Mouse (Mus musculus) liver, embryonic 13.5 days (tissue): Measurements from ENCODE around the gene Amy2a3. TPM values are rescaled to one million over a fixed set of nuclear protein-coding genes. Genes with fewer than 3 reads are reported as not detected.
"Not testable (repeated sequence)": the region's sequence is repeated elsewhere in the genome, so short reads cannot be mapped to it uniquely, and the experiment has no call there.

Experiments
- ATAC-seq: fragments of 200-750 bp; cut with Nextera tagmentation; 2 replicates; pipeline ENCODE4 v1.8.0; 2017; ENCODE audit warnings: low read depth, mild to moderate bottlenecking, moderate number of reproducible peaks, moderate library complexity
- DNase-seq: peaks from one replicate; pipeline ENCODE4 v3.0.0; 2022
- H3K27ac ChIP-seq: fragments of 300-500 bp; sonication (generic); 2 replicates; pipeline ENCODE4 v1.5.1; 2015; ENCODE audit warnings: moderate library complexity, mild to moderate bottlenecking, inconsistent platforms
- H3K27me3 ChIP-seq: fragments of 300-500 bp; sonication (generic); 2 replicates; pipeline ENCODE4 v1.6.1; 2015; ENCODE audit warnings: mild to moderate bottlenecking, inconsistent platforms
- H3K36me3 ChIP-seq: fragments of 300-500 bp; sonication (generic); 2 replicates; pipeline ENCODE4 v1.6.1; 2015; ENCODE audit warnings: mild to moderate bottlenecking, inconsistent platforms
- H3K4me1 ChIP-seq: fragments of 300-500 bp; sonication (generic); replicated peaks from 2 replicates; pipeline ENCODE4 v1.6.1; 2015; ENCODE audit warnings: inconsistent platforms
- H3K4me2 ChIP-seq: fragments of 300-500 bp; sonication (generic); 2 replicates; pipeline ENCODE4 v1.6.1; 2015; ENCODE audit warnings: inconsistent platforms, mild to moderate bottlenecking, moderate library complexity
- H3K4me3 ChIP-seq: fragments of 300-500 bp; sonication (generic); replicated peaks from 2 replicates; pipeline ENCODE4 v1.5.1; 2015; ENCODE audit warnings: mild to moderate bottlenecking, inconsistent platforms
- H3K9ac ChIP-seq: fragments of 300-500 bp; sonication (generic); 2 replicates; pipeline ENCODE4 v1.6.1; 2015; ENCODE audit warnings: mild to moderate bottlenecking, inconsistent platforms
- H3K9me3 ChIP-seq: fragments of 300-500 bp; sonication (generic); replicated peaks from 2 replicates; pipeline ENCODE4 v1.6.1; 2016; ENCODE audit warnings: inconsistent platforms
- WGBS: fragments of 180-500 bp; shearing (Covaris S2); methylation state at CpG from one replicate; pipeline ENCODE4 v1.1.7; 2015; ENCODE audit not compliant: insufficient replicate concordance; 5-methylcytosine and 5-hydroxymethylcytosine counted together
- polyA plus RNA-seq: library from polyadenylated mRNA; unstranded; fragments of >200 nt; fragmentation: Nextera tagmentation; extraction: Ambion mirVana; gene quantifications from 2 replicates; pipeline ENCODE4 v1.2.1, GENCODE M21; 2015

Gene Amy2a3
- 0.37 TPM in 1 of 2 replicates, not detected in the other for polyA plus RNA-seq

- not testable (repeated sequence) for H3K9me3 ChIP-seq, H3K27ac ChIP-seq, ATAC-seq, H3K4me1 ChIP-seq, H3K4me2 ChIP-seq, H3K27me3 ChIP-seq, DNase-seq, H3K36me3 ChIP-seq, H3K4me3 ChIP-seq, H3K9ac ChIP-seq
- no CpG with 5 or more reads among the region's 4 CpGs for WGBS
These were observed at the start of gene Amy2a3 for GRCm38 (mm10) chr3:113323952-113324351. Gene Amy2a3, minus strand, starts transcription at chr3:113324052.

GRCm38 (mm10) chr3:113356558-113356957 is 32.7 kb upstream of the Amy2a3 start, which contains the start of gene Amy2a2:
Gene Amy2a2, minus strand, starts transcription at chr3:113356658.
- H3K4me3 ChIP-seq, H3K36me3 ChIP-seq, ATAC-seq, H3K9me3 ChIP-seq, H3K4me2 ChIP-seq, H3K4me1 ChIP-seq, H3K9ac ChIP-seq, H3K27me3 ChIP-seq, DNase-seq, H3K27ac ChIP-seq: not testable (repeated sequence)
- no CpG with 5 or more reads among the region's 4 CpGs for WGBS

- not testable (repeated sequence) for H3K4me3 ChIP-seq, ATAC-seq, H3K9me3 ChIP-seq, H3K27me3 ChIP-seq, H3K4me2 ChIP-seq, H3K4me1 ChIP-seq, H3K9ac ChIP-seq, H3K27ac ChIP-seq, DNase-seq, H3K36me3 ChIP-seq
These were observed 21.6 kb upstream of the Amy2a3 start for GRCm38 (mm10) chr3:113345484-113345883.

- H3K36me3 ChIP-seq, H3K27me3 ChIP-seq, H3K4me1 ChIP-seq, H3K4me2 ChIP-seq, H3K4me3 ChIP-seq, H3K9me3 ChIP-seq, H3K9ac ChIP-seq, H3K27ac ChIP-seq, DNase-seq, ATAC-seq: not testable (repeated sequence)
- WGBS = no CpG with 5 or more reads among the region's 3 CpGs
These were observed 10.9 kb downstream of the Amy2a3 start for GRCm38 (mm10) chr3:113312937-113313336.

GRCm38 (mm10) chr3:113291349-113291748 is 32.5 kb downstream of the Amy2a3 start, which contains the start of gene Amy2a4:
Gene Amy2a4, minus strand, starts transcription at chr3:113291449.
- H3K27me3 ChIP-seq, H3K4me2 ChIP-seq, ATAC-seq, H3K9ac ChIP-seq, H3K9me3 ChIP-seq, H3K27ac ChIP-seq, H3K4me3 ChIP-seq, H3K36me3 ChIP-seq, H3K4me1 ChIP-seq, DNase-seq: not testable (repeated sequence)
- WGBS = no CpG with 5 or more reads among the region's 4 CpGs

- H3K36me3 ChIP-seq, H3K27me3 ChIP-seq, H3K27ac ChIP-seq, ATAC-seq, H3K9ac ChIP-seq, H3K4me3 ChIP-seq, H3K9me3 ChIP-seq, DNase-seq, H3K4me1 ChIP-seq, H3K4me2 ChIP-seq: not testable (repeated sequence)
These were observed 43.6 kb downstream of the Amy2a3 start for GRCm38 (mm10) chr3:113280285-113280684.

- H3K27me3 ChIP-seq, H3K4me2 ChIP-seq, ATAC-seq, H3K4me1 ChIP-seq, H3K9me3 ChIP-seq, H3K36me3 ChIP-seq, DNase-seq, H3K27ac ChIP-seq, H3K9ac ChIP-seq, H3K4me3 ChIP-seq: not testable (repeated sequence)
These were observed 44.3 kb downstream of the Amy2a3 start for GRCm38 (mm10) chr3:113279586-113279985.

Other genes with a start within 250 kb of the Amy2a3 start
- 0.24 TPM in 1 of 2 replicates, not detected in the other for gene Amy2a5, start 65.2 kb downstream of the Amy2a3 start, polyA plus RNA-seq
- gene Amy2a4, start 32.6 kb downstream of the Amy2a3 start, polyA plus RNA-seq = 0.37 TPM in 1 of 2 replicates, not detected in the other
- 0.37 TPM in 1 of 2 replicates, not detected in the other for gene Amy2a2, start 32.6 kb upstream of the Amy2a3 start, polyA plus RNA-seq
- 1.6 and 4.7 TPM in 2 replicates for gene Amy2a1, start 208.4 kb upstream of the Amy2a3 start, polyA plus RNA-seq